Comparison of ENCODE assay signal across 24 mouse cellular contexts in the genomic region with DNA sequence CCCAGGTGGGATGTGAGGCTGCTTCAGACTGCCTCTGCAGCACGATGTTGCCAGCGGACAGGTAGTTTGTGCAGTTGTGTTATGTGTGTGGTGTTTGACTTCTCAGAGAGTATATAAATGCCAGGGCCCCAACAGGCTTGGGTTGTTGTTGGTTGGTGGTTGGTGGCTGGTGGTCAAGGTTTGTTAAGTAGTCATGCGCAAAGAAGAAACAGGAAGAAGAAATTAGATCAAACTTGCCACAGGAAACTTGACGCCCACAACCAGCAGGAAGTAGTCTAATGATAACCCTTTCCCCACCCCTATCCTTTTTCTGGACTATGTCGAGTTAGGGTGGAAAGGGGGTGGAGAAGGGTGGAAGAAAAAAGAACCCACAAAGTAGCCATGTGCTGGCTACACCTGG. TPM values are rescaled to one million over a fixed set of nuclear protein-coding genes. Genes with fewer than 3 reads are reported as not detected.
"Had no signal": no experiment of that assay in that cellular context is flagged by ENCODE, and none has a peak within 500 bp of the region (broad histone marks: within the 10 kb centered on the region; RNA-seq: fewer than 3 reads in every experiment).

No protein-coding gene starts in this region.

- ATAC-seq: liver, embryonic 12.5 days; midbrain, embryonic 15.5 days had no signal

- H3K4me3 ChIP-seq: limb, embryonic 10.5 days; limb, embryonic 13.5 days; liver, embryonic 12.5 days; liver, embryonic 15.5 days; lung, embryonic 15.5 days; midbrain, embryonic 12.5 days; midbrain, embryonic 15.5 days; myocyte; neural tube, embryonic 13.5 days; stomach, embryonic 15.5 days had no signal

- H3K27ac ChIP-seq: limb, embryonic 10.5 days; limb, embryonic 13.5 days; liver, embryonic 12.5 days; liver, embryonic 15.5 days; lung, embryonic 15.5 days; midbrain, embryonic 12.5 days; midbrain, embryonic 15.5 days; neural tube, embryonic 13.5 days; stomach, embryonic 15.5 days had no signal

- H3K27me3 ChIP-seq: limb, embryonic 13.5 days; liver, embryonic 12.5 days; liver, embryonic 15.5 days; lung, embryonic 15.5 days; midbrain, embryonic 12.5 days; midbrain, embryonic 15.5 days; neural tube, embryonic 13.5 days; stomach, embryonic 15.5 days had no signal

- H3K9me3 ChIP-seq: limb, embryonic 10.5 days; limb, embryonic 13.5 days; liver, embryonic 12.5 days; liver, embryonic 15.5 days; lung, embryonic 15.5 days; midbrain, embryonic 12.5 days; midbrain, embryonic 15.5 days; neural tube, embryonic 13.5 days; stomach, embryonic 15.5 days had no signal

- H3K4me1 ChIP-seq: liver, embryonic 12.5 days; liver, embryonic 15.5 days; lung, embryonic 15.5 days; stomach, embryonic 15.5 days had no signal

- H3K9ac ChIP-seq: limb, embryonic 13.5 days; liver, embryonic 12.5 days; liver, embryonic 15.5 days; lung, embryonic 15.5 days; midbrain, embryonic 12.5 days; midbrain, embryonic 15.5 days; neural tube, embryonic 13.5 days; stomach, embryonic 15.5 days had no signal

- H3K36me3 ChIP-seq: limb, embryonic 10.5 days; limb, embryonic 13.5 days; liver, embryonic 12.5 days; liver, embryonic 15.5 days; lung, embryonic 15.5 days; midbrain, embryonic 12.5 days; midbrain, embryonic 15.5 days; neural tube, embryonic 13.5 days; stomach, embryonic 15.5 days had no signal

- DNase-seq: kidney, adult 8-10 months; kidney, postnatal 14 days; kidney, postnatal 4 days; liver; lung, adult 18-20 months; lung, postnatal 10 days; lung, postnatal 36 days; retina, postnatal 1 day; right cerebral cortex, postnatal 25 days; spleen, adult 18-20 months; thymus, postnatal 14 days had no signal

- H3K4me2 ChIP-seq: limb, embryonic 13.5 days; liver, embryonic 12.5 days; liver, embryonic 15.5 days; lung, embryonic 15.5 days; midbrain, embryonic 12.5 days; midbrain, embryonic 15.5 days; neural tube, embryonic 13.5 days; stomach, embryonic 15.5 days had no signal

RNA-seq across cellular contexts. Expression of gene Prmt8, which starts 56.2 kb away (rescaled TPM):
- total RNA-seq: monocyte, adult 5-6 weeks; neutrophil, adult 5-6 weeks had no signal
- polyA plus RNA-seq: kidney, embryonic 16.5 days; limb, embryonic 10.5 days; liver, embryonic 12.5 days; liver, embryonic 15.5 days; lung, embryonic 15.5 days; myocyte had no signal
